Mouse (Mus musculus) heart, adult 2 months (tissue): Measurements from ENCODE around the gene Cyp26c1. TPM values are rescaled to one million over a fixed set of nuclear protein-coding genes. Genes with fewer than 3 reads are reported as not detected.

Experiments
- DNase-seq, 2 experiments: peaks; one replicate each; pipeline ENCODE4 v3.0.0; 2021
- H3K27ac ChIP-seq: fragments of 200-600 bp; 2 replicates; pipeline ENCODE4 v1.8.1; 2022
- H3K27me3 ChIP-seq: fragments of 200-500 bp; 2 replicates; pipeline ENCODE4 v1.6.1; 2012; ENCODE audit warnings: mild to moderate bottlenecking, low read length, inconsistent platforms, mixed read lengths; ENCODE audit not compliant: control insufficient read depth, insufficient read depth
- H3K36me3 ChIP-seq: fragments of 200-500 bp; 2 replicates; pipeline ENCODE4 v1.6.1; 2012; ENCODE audit warnings: low read length, inconsistent platforms; ENCODE audit not compliant: control insufficient read depth, insufficient read depth
- H3K4me1 ChIP-seq: fragments of 200-500 bp; 2 replicates; pipeline ENCODE4 v1.6.1; 2011; ENCODE audit warnings: low read length; ENCODE audit not compliant: control insufficient read depth, insufficient read depth
- H3K4me3 ChIP-seq: fragments of 200-600 bp; 2 replicates; pipeline ENCODE4 v1.8.1; 2022
- H3K79me2 ChIP-seq: fragments of 200-500 bp; replicated peaks from 2 replicates; pipeline ENCODE4 v1.6.1; 2012; ENCODE audit warnings: mild to moderate bottlenecking, inconsistent platforms, low read length, moderate library complexity, mixed read lengths; ENCODE audit not compliant: control insufficient read depth, insufficient read depth
- H3K9ac ChIP-seq: fragments of 200-500 bp; 2 replicates; pipeline ENCODE4 v1.6.1; 2012; ENCODE audit warnings: low read depth, mild to moderate bottlenecking, control low read depth, inconsistent platforms, low read length, mixed read lengths
- CTCF ChIP-seq: fragments of 200-600 bp; IDR thresholded peaks from 2 replicates; pipeline ENCODE4 v1.8.1; 2022; ENCODE audit warnings: antibody characterized with exemption, mild to moderate bottlenecking, moderate library complexity
- EP300 ChIP-seq: fragments of 200-500 bp; IDR thresholded peaks from 2 replicates; pipeline ENCODE4 v1.6.1; 2011; ENCODE audit warnings: low read depth, low read length, control low read depth; ENCODE audit not compliant: insufficient read depth
- POLR2A ChIP-seq: fragments of 200-500 bp; IDR thresholded peaks from 2 replicates; pipeline ENCODE4 v1.6.1; 2011; ENCODE audit warnings: mild to moderate bottlenecking, low read depth, low read length, control low read depth; ENCODE audit not compliant: insufficient read depth
- WGBS: fragments of 180-500 bp; shearing (Covaris S2); methylation state at CpG from one replicate; pipeline ENCODE4 v1.1.7; 2018; 5-methylcytosine and 5-hydroxymethylcytosine counted together
- intact Hi-C: fragments of 180-260 bp; cut with DNase I; formaldehyde crosslinking; loops from one replicate; pipeline ENCODE4 v1.15.1; 2025
- polyA plus RNA-seq: library from polyadenylated mRNA; depleted of rRNA; stranded (reverse); fragments of >200 nt; gene quantifications from 2 replicates; pipeline ENCODE4 v1.2.3, GENCODE M21; 2012
- total RNA-seq, 2 experiments: library from RNA; stranded (reverse); gene quantifications; 2 replicates each; pipeline ENCODE4 v1.2.3; 2021

Gene Cyp26c1
- total and polyA plus RNA-seq, 3 experiments, result not detected

- TF ChIP-seq EP300, result no peak
- TF ChIP-seq POLR2A, result no peak
Observed at GRCm38 (mm10) chr19:37667855-37668594, 17.4 kb upstream of the Cyp26c1 start.

GRCm38 (mm10) chr19:37668657-37669056 is 16.7 kb upstream of the Cyp26c1 start:
- Histone ChIP-seq H3K4me3 (no peak overlapping the region), H3K36me3 (no peaks in the 10 kb centered on the region), H3K79me2 (no peaks in the 10 kb centered on the region), H3K9ac (no peak overlapping the region), H3K27me3 (no peaks in the 10 kb centered on the region), H3K27ac (no peak overlapping the region), H3K4me1 (no peaks in the 10 kb centered on the region)
- TF ChIP-seq CTCF (no peak), POLR2A (no peak), EP300 (no peak)
- no peak for DNase-seq
- WGBS, result 92% methylated on average over 5 of the region's 5 CpGs
- intact Hi-C loops, result no loop called here

More at GRCm38 (mm10) chr19:37667855-37668594, 17.4 kb upstream of the Cyp26c1 start:
- WGBS, result 82% methylated on average over 13 of the region's 13 CpGs
- Histone ChIP-seq H3K79me2 (no peaks in the 10 kb centered on the region), H3K36me3 (no peaks in the 10 kb centered on the region), H3K27me3 (no peaks in the 10 kb centered on the region), H3K27ac (no peak overlapping the region), H3K9ac (no peak overlapping the region), H3K4me1 (no peaks in the 10 kb centered on the region), H3K4me3 (no peak overlapping the region)
- no peak for DNase-seq
- intact Hi-C loops, result no loop called here

DNA sequence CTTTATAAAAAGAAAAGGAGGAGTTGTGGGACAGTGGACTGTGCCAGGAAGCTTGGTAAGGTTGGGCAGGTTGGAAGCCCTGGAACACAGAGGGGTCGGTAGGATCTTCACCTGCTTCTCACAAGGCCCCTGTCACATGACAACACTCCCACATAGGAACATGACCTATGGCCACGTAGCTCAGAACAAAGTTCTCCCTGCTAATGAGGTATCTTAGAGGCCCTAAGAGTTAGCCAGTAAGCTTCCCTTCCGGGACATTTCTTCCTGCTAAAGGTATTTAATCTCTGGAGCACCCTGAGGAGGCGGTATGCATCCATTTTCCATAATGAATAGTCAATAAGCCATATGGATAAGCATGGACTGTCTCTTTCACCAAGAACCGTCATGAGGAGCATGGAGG is 15.9 kb upstream of the Cyp26c1 start:
- WGBS, result 81% methylated on average over 5 of the region's 5 CpGs
- no peaks in the 10 kb centered on the region for H3K36me3 ChIP-seq
- no peaks in the 10 kb centered on the region for H3K4me1 ChIP-seq
- H3K79me2 ChIP-seq, result no peaks in the 10 kb centered on the region; the same call in 1 of the 2 replicates
- TF ChIP-seq CTCF, result no peak
- no peak for TF ChIP-seq POLR2A
- TF ChIP-seq EP300, result no peak
- H3K9ac ChIP-seq, result no peak overlapping the region
- no peak overlapping the region for H3K27ac ChIP-seq
- DNase-seq, result no peak
- intact Hi-C loops, result no loop called here
- H3K27me3 ChIP-seq, result no peaks in the 10 kb centered on the region
- H3K4me3 ChIP-seq, result no peak overlapping the region

- H3K36me3 ChIP-seq, result no peaks in the 10 kb centered on the region
- no peak for TF ChIP-seq CTCF
- TF ChIP-seq EP300, result no peak
- TF ChIP-seq POLR2A, result no peak
- H3K27me3 ChIP-seq, result no peaks in the 10 kb centered on the region
- H3K27ac ChIP-seq, result no peak overlapping the region
- no peak overlapping the region for H3K9ac ChIP-seq
- H3K79me2 ChIP-seq, result no peaks in the 10 kb centered on the region; the same call in 1 of the 2 replicates
- no peak overlapping the region for H3K4me3 ChIP-seq
- H3K4me1 ChIP-seq, result no peaks in the 10 kb centered on the region
- no peak for DNase-seq
- WGBS, result 57% methylated on average over 12 of the region's 12 CpGs
- intact Hi-C loops, result no loop called here
Observed at GRCm38 (mm10) chr19:37673393-37673792, 12.0 kb upstream of the Cyp26c1 start.

GRCm38 (mm10) chr19:37686347-37686746 is 966 bp downstream of the Cyp26c1 start:
- no peak for TF ChIP-seq CTCF
- no peak for TF ChIP-seq EP300
- no peak for TF ChIP-seq POLR2A
- Histone ChIP-seq H3K4me3 (no peak overlapping the region), H3K27me3 (no peaks in the 10 kb centered on the region), H3K79me2 (no peaks in the 10 kb centered on the region), H3K9ac (no peak overlapping the region), H3K27ac (no peak overlapping the region), H3K36me3 (no peaks in the 10 kb centered on the region), H3K4me1 (no peaks in the 10 kb centered on the region)
- 64% methylated on average over 23 of the region's 23 CpGs for WGBS
- intact Hi-C loops, result no loop called here
- DNase-seq, result no peak
